Mouse (Mus musculus): ENCODE measurements around the gene Krt34. TPM values are rescaled to one million over a fixed set of nuclear protein-coding genes. Genes with fewer than 3 reads are reported as not detected.

The Krt34 gene
- polyA plus RNA-seq, 1 experiment from 2014 or later: not detected

- TF ChIP-seq CTCF (IDR thresholded peaks at IDR 0.05; ENCODE audit: low read depth): no peak
- DNase-seq (ENCODE audit: low spot score): no peak
- no peaks in the 10 kb centered on the region for H3K36me3 ChIP-seq (ENCODE audit: insufficient read depth, low read length)
- H3K9me3 ChIP-seq (replicated peaks; ENCODE audit: low read length): no peaks in the 10 kb centered on the region
- no peak for ATAC-seq (replicated peaks; ENCODE audit: low FRiP score, low read depth)
- no peaks in the 10 kb centered on the region for H3K27me3 ChIP-seq (ENCODE audit: insufficient read depth, low read length)
- WGBS: 80% methylated on average over 6 of the region's 6 CpGs
- H3K4me2 ChIP-seq (ENCODE audit: low read length): no peak overlapping the region
- no peak overlapping the region for H3K9ac ChIP-seq (ENCODE audit: low read depth, low read length)
- no peak overlapping the region for H3K27ac ChIP-seq
- 0 out of 2 replicates have a peak, but pooled peaks cover 3% of the 10 kb centered on the region for H3K4me1 ChIP-seq (replicated peaks; ENCODE audit: insufficient read depth, low read length)
- H3K4me3 ChIP-seq (replicated peaks; ENCODE audit: low read depth, low read length): no peak overlapping the region
Observed at GRCm38 (mm10) chr11:99989881-99990405, 51.4 kb downstream of the Krt34 start.

GRCm38 (mm10) chr11:99988530-99988929 is 52.8 kb downstream of the Krt34 start:
- 92% methylated on average over 3 of the region's 3 CpGs for WGBS
- DNase-seq (ENCODE audit: low spot score) (no peak), ATAC-seq (replicated peaks; ENCODE audit: low FRiP score, low read depth) (no peak)
- Histone ChIP-seq H3K4me1 (replicated peaks; ENCODE audit: insufficient read depth, low read length) (0 out of 2 replicates have a peak, but pooled peaks cover under 1% of the 10 kb centered on the region), H3K9me3 (replicated peaks; ENCODE audit: low read length) (no peaks in the 10 kb centered on the region), H3K9ac (ENCODE audit: low read depth, low read length) (no peak overlapping the region), H3K27me3 (ENCODE audit: insufficient read depth, low read length) (no peaks in the 10 kb centered on the region), H3K4me2 (ENCODE audit: low read length) (no peak overlapping the region), H3K4me3 (replicated peaks; ENCODE audit: low read depth, low read length) (no peak overlapping the region), H3K27ac (no peak overlapping the region), H3K36me3 (ENCODE audit: insufficient read depth, low read length) (no peaks in the 10 kb centered on the region)
- no peak for TF ChIP-seq CTCF (IDR thresholded peaks at IDR 0.05; ENCODE audit: low read depth)

Other genes starting within 250 kb of the Krt34 start
- not detected in 2 replicates for gene Gm11596, start 248.1 kb downstream of the Krt34 start, polyA plus RNA-seq (2015; fragmentation: Nextera tagmentation; extraction: Ambion mirVana)
- not detected in 2 replicates for gene Gm11569, start 242.6 kb downstream of the Krt34 start, polyA plus RNA-seq (2015; fragmentation: Nextera tagmentation; extraction: Ambion mirVana)
- not detected in 2 replicates for gene Gm11554, start 237.1 kb downstream of the Krt34 start, polyA plus RNA-seq (2015; fragmentation: Nextera tagmentation; extraction: Ambion mirVana)
- gene Krtap4-13, start 231.7 kb downstream of the Krt34 start, polyA plus RNA-seq (2015; fragmentation: Nextera tagmentation; extraction: Ambion mirVana): not detected in 2 replicates
- gene Gm11564, start 225.9 kb downstream of the Krt34 start, polyA plus RNA-seq (2015; fragmentation: Nextera tagmentation; extraction: Ambion mirVana): not detected in 2 replicates
- gene 2300003K06Rik, start 203.5 kb downstream of the Krt34 start, polyA plus RNA-seq (2015; fragmentation: Nextera tagmentation; extraction: Ambion mirVana): not detected in 2 replicates
- gene Krtap4-16, start 189.9 kb downstream of the Krt34 start, polyA plus RNA-seq (2015; fragmentation: Nextera tagmentation; extraction: Ambion mirVana): not detected in 2 replicates
- gene Gm11568, start 183.6 kb downstream of the Krt34 start, polyA plus RNA-seq (2015; fragmentation: Nextera tagmentation; extraction: Ambion mirVana): not detected in 2 replicates
- gene Gm11559, start 177.1 kb downstream of the Krt34 start, polyA plus RNA-seq (2015; fragmentation: Nextera tagmentation; extraction: Ambion mirVana): not detected in 2 replicates
- gene Krtap9-1, start 168.2 kb downstream of the Krt34 start, polyA plus RNA-seq (2015; fragmentation: Nextera tagmentation; extraction: Ambion mirVana): not detected in 2 replicates
- gene Gm11567, start 162.4 kb downstream of the Krt34 start, polyA plus RNA-seq (2015; fragmentation: Nextera tagmentation; extraction: Ambion mirVana): not detected in 2 replicates
- gene Krtap31-1, start 133.6 kb downstream of the Krt34 start, polyA plus RNA-seq (2015; fragmentation: Nextera tagmentation; extraction: Ambion mirVana): not detected in 2 replicates
- gene Gm11565, start 126.8 kb downstream of the Krt34 start, polyA plus RNA-seq (2015; fragmentation: Nextera tagmentation; extraction: Ambion mirVana): not detected in 2 replicates
- gene Krtap31-2, start 105.3 kb downstream of the Krt34 start, polyA plus RNA-seq (2015; fragmentation: Nextera tagmentation; extraction: Ambion mirVana): not detected in 2 replicates
- not detected in 2 replicates for gene Krtap9-5, start 93.1 kb downstream of the Krt34 start, polyA plus RNA-seq (2015; fragmentation: Nextera tagmentation; extraction: Ambion mirVana)
- gene Krtap29-1, start 62.5 kb downstream of the Krt34 start, polyA plus RNA-seq (2015; fragmentation: Nextera tagmentation; extraction: Ambion mirVana): not detected in 2 replicates
- gene Krtap16-1, start 55.0 kb downstream of the Krt34 start, polyA plus RNA-seq (2015; fragmentation: Nextera tagmentation; extraction: Ambion mirVana): not detected in 2 replicates
- gene Krtap17-1, start 47.6 kb downstream of the Krt34 start, polyA plus RNA-seq (2015; fragmentation: Nextera tagmentation; extraction: Ambion mirVana): not detected in 2 replicates
- gene Krt33a, start 25.3 kb downstream of the Krt34 start, polyA plus RNA-seq (2015; fragmentation: Nextera tagmentation; extraction: Ambion mirVana): not detected in 2 replicates
- not detected in 2 replicates for gene Krt33b, start 11.7 kb downstream of the Krt34 start, polyA plus RNA-seq (2015; fragmentation: Nextera tagmentation; extraction: Ambion mirVana)
- gene Krt31, start 9.0 kb upstream of the Krt34 start, polyA plus RNA-seq (2015; fragmentation: Nextera tagmentation; extraction: Ambion mirVana): not detected in 2 replicates
- gene Krt32, start 46.7 kb upstream of the Krt34 start, polyA plus RNA-seq (2015; fragmentation: Nextera tagmentation; extraction: Ambion mirVana): not detected in 2 replicates
- not detected in 2 replicates for gene Krt35, start 54.7 kb upstream of the Krt34 start, polyA plus RNA-seq (2015; fragmentation: Nextera tagmentation; extraction: Ambion mirVana)
- 0.78 and 1.2 TPM in 2 replicates for gene Krt36, start 64.1 kb upstream of the Krt34 start, polyA plus RNA-seq (2015; fragmentation: Nextera tagmentation; extraction: Ambion mirVana)
- gene Krt13, start 80.0 kb upstream of the Krt34 start, polyA plus RNA-seq (2015; fragmentation: Nextera tagmentation; extraction: Ambion mirVana): 0.08 and 0.10 TPM in 2 replicates
- 2.9 and 3.0 TPM in 2 replicates for gene Krt15, start 94.4 kb upstream of the Krt34 start, polyA plus RNA-seq (2015; fragmentation: Nextera tagmentation; extraction: Ambion mirVana)
- 90.5 and 94.0 TPM in 2 replicates for gene Krt19, start 107.1 kb upstream of the Krt34 start, polyA plus RNA-seq (2015; fragmentation: Nextera tagmentation; extraction: Ambion mirVana)
- gene Krt9, start 151.7 kb upstream of the Krt34 start, polyA plus RNA-seq (2015; fragmentation: Nextera tagmentation; extraction: Ambion mirVana): not detected in 2 replicates
- gene Krt14, start 166.0 kb upstream of the Krt34 start, polyA plus RNA-seq (2015; fragmentation: Nextera tagmentation; extraction: Ambion mirVana): 2.7 and 4.3 TPM in 2 replicates
- not detected in 2 replicates for gene Krt16, start 207.3 kb upstream of the Krt34 start, polyA plus RNA-seq (2015; fragmentation: Nextera tagmentation; extraction: Ambion mirVana)
- 0.12 and 0.17 TPM in 2 replicates for gene Krt17, start 219.5 kb upstream of the Krt34 start, polyA plus RNA-seq (2015; fragmentation: Nextera tagmentation; extraction: Ambion mirVana)
- gene Krt42, start 228.3 kb upstream of the Krt34 start, polyA plus RNA-seq (2015; fragmentation: Nextera tagmentation; extraction: Ambion mirVana): not detected in 2 replicates